Mouse (Mus musculus) hindbrain, postnatal 0 days (tissue): ENCODE results near the gene Zbp1. TPM values are rescaled to one million over a fixed set of nuclear protein-coding genes. Genes with fewer than 3 reads are reported as not detected.
A peak's percentile ranks its signal among the peaks of the same experiment; 100 is the strongest.

Experiments
- ATAC-seq: fragments of 200-750 bp; cut with Nextera tagmentation; 2 replicates; pipeline ENCODE4 v1.8.0; 2017; ENCODE audit warnings: mild to moderate bottlenecking, moderate TSS enrichment, moderate library complexity
- DNase-seq: peaks from one replicate; pipeline ENCODE4 v3.0.0-alpha.2; 2015; ENCODE audit warnings: low spot score
- H3K27ac ChIP-seq: fragments of 300-500 bp; sonication (generic); 2 replicates; pipeline ENCODE4 v1.5.1; 2014; ENCODE audit warnings: mild to moderate bottlenecking
- H3K27me3 ChIP-seq: fragments of 300-500 bp; sonication (generic); 2 replicates; pipeline ENCODE4 v1.6.1; 2014; ENCODE audit warnings: low read length, mixed read lengths; ENCODE audit not compliant: insufficient read depth
- H3K36me3 ChIP-seq: fragments of 300-500 bp; sonication (generic); 2 replicates; pipeline ENCODE4 v1.6.1; 2014; ENCODE audit warnings: low read length, mixed read lengths; ENCODE audit not compliant: insufficient read depth
- H3K4me1 ChIP-seq: fragments of 300-500 bp; sonication (generic); 2 replicates; pipeline ENCODE4 v1.6.1; 2014; ENCODE audit warnings: antibody characterized with exemption, low read length, mixed read lengths; ENCODE audit not compliant: insufficient read depth
- H3K4me2 ChIP-seq: fragments of 300-500 bp; sonication (generic); 2 replicates; pipeline ENCODE4 v1.6.1; 2014; ENCODE audit warnings: low read depth, mild to moderate bottlenecking, low read length, moderate library complexity, mixed read lengths
- H3K4me3 ChIP-seq: fragments of 300-500 bp; sonication (generic); 2 replicates; pipeline ENCODE4 v1.5.1; 2014; ENCODE audit warnings: low read length
- H3K9ac ChIP-seq: fragments of 300-500 bp; sonication (generic); replicated peaks from 2 replicates; pipeline ENCODE4 v1.6.1; 2014; ENCODE audit warnings: mild to moderate bottlenecking, low read length, moderate library complexity, mixed read lengths
- H3K9me3 ChIP-seq: fragments of 300-500 bp; sonication (generic); 2 replicates; pipeline ENCODE4 v1.6.1; 2016; ENCODE audit warnings: low read length, mixed read lengths
- CTCF ChIP-seq: IDR thresholded peaks from 2 replicates; pipeline ENCODE4 v1.5.1; 2016; ENCODE audit warnings: antibody characterized with exemption, control low read depth, low read depth
- WGBS: fragments of 180-500 bp; shearing (Covaris S2); extraction: QIAGEN DNeasy Blood & Tissue Kit; methylation state at CpG from one replicate; pipeline ENCODE4 v1.1.7; 2014; 5-methylcytosine and 5-hydroxymethylcytosine counted together
- polyA plus RNA-seq: library from polyadenylated mRNA; unstranded; fragments of >200 nt; fragmentation: Nextera tagmentation; extraction: Ambion mirVana; gene quantifications from 2 replicates; pipeline ENCODE4 v1.2.1, GENCODE M21; 2015
- total RNA-seq: library from RNA; depleted of rRNA; stranded (reverse); fragments of >200 nt; gene quantifications from 2 replicates; pipeline ENCODE4 v1.2.3, GENCODE M21; 2014

Gene Zbp1
- total and polyA plus RNA-seq, 2 experiments from 2014 or later: 0.68 TPM; not detected in 1

GRCm38 (mm10) chr2:173219256-173219954 is 682 bp upstream of the Zbp1 start:
- no peaks in the 10 kb centered on the region for H3K4me1 ChIP-seq
- DNase-seq (peak; percentile 51), ATAC-seq (no peak)
- H3K9ac ChIP-seq: no peak overlapping the region
- H3K27ac ChIP-seq: no peak overlapping the region
- no peaks in the 10 kb centered on the region for H3K27me3 ChIP-seq
- peak; percentile 84 for TF ChIP-seq CTCF
- H3K9me3 ChIP-seq: no peaks in the 10 kb centered on the region
- no peak overlapping the region for H3K4me2 ChIP-seq
- 46% methylated on average over 10 of the region's 10 CpGs for WGBS
- no peaks in the 10 kb centered on the region for H3K36me3 ChIP-seq
- no peak overlapping the region for H3K4me3 ChIP-seq

- no peaks in the 10 kb centered on the region for H3K9me3 ChIP-seq
- no peak for TF ChIP-seq CTCF
- no peak overlapping the region for H3K9ac ChIP-seq
- H3K4me1 ChIP-seq: no peaks in the 10 kb centered on the region
- DNase-seq: no peak
- no peaks in the 10 kb centered on the region for H3K27me3 ChIP-seq
- ATAC-seq: no peak
- no peak overlapping the region for H3K27ac ChIP-seq
- H3K4me2 ChIP-seq: no peak overlapping the region
- 96% methylated on average over 5 of the region's 5 CpGs for WGBS
- no peaks in the 10 kb centered on the region for H3K36me3 ChIP-seq
- no peak overlapping the region for H3K4me3 ChIP-seq
Observed at GRCm38 (mm10) chr2:173217763-173218258, 912 bp downstream of the Zbp1 start.

GRCm38 (mm10) chr2:173217246-173217645 is 1.5 kb downstream of the Zbp1 start:
- H3K4me3 ChIP-seq: no peak overlapping the region
- no peak overlapping the region for H3K4me2 ChIP-seq
- no peak for TF ChIP-seq CTCF
- no peaks in the 10 kb centered on the region for H3K4me1 ChIP-seq
- no peak for DNase-seq
- 69% methylated on average over 3 of the region's 3 CpGs for WGBS
- no peak overlapping the region for H3K27ac ChIP-seq
- no peak overlapping the region for H3K9ac ChIP-seq
- H3K9me3 ChIP-seq: no peaks in the 10 kb centered on the region
- H3K36me3 ChIP-seq: no peaks in the 10 kb centered on the region
- H3K27me3 ChIP-seq: no peaks in the 10 kb centered on the region
- no peak for ATAC-seq

- ATAC-seq (no peak), DNase-seq (no peak)
- H3K4me3 ChIP-seq: no peak overlapping the region
- WGBS: 90% methylated on average over 7 of the region's 7 CpGs
- no peaks in the 10 kb centered on the region for H3K9me3 ChIP-seq
- H3K4me2 ChIP-seq: no peak overlapping the region
- H3K27ac ChIP-seq: no peak overlapping the region
- no peaks in the 10 kb centered on the region for H3K36me3 ChIP-seq
- H3K4me1 ChIP-seq: no peaks in the 10 kb centered on the region
- H3K9ac ChIP-seq: no peak overlapping the region
- no peaks in the 10 kb centered on the region for H3K27me3 ChIP-seq
- TF ChIP-seq CTCF: no peak
Observed at GRCm38 (mm10) chr2:173216840-173217239, 1.9 kb downstream of the Zbp1 start.

GRCm38 (mm10) chr2:173212227-173212626 is 6.5 kb downstream of the Zbp1 start:
- 82% methylated on average over 4 of the region's 4 CpGs for WGBS
- no peak overlapping the region for H3K4me2 ChIP-seq
- H3K9me3 ChIP-seq: no peaks in the 10 kb centered on the region
- TF ChIP-seq CTCF: no peak
- no peak overlapping the region for H3K4me3 ChIP-seq
- DNase-seq: no peak
- H3K27me3 ChIP-seq: no peaks in the 10 kb centered on the region
- H3K4me1 ChIP-seq: no peaks in the 10 kb centered on the region
- H3K9ac ChIP-seq: no peak overlapping the region
- ATAC-seq: no peak
- no peak overlapping the region for H3K27ac ChIP-seq
- H3K36me3 ChIP-seq: no peaks in the 10 kb centered on the region

- H3K9ac ChIP-seq: no peak overlapping the region
- H3K27me3 ChIP-seq: no peaks in the 10 kb centered on the region
- ATAC-seq (no peak), DNase-seq (no peak)
- H3K4me1 ChIP-seq: no peaks in the 10 kb centered on the region
- 93% methylated on average over 7 of the region's 7 CpGs for WGBS
- TF ChIP-seq CTCF: no peak
- H3K27ac ChIP-seq: no peak overlapping the region
- no peak overlapping the region for H3K4me2 ChIP-seq
- H3K9me3 ChIP-seq: no peaks in the 10 kb centered on the region
- no peaks in the 10 kb centered on the region for H3K36me3 ChIP-seq
- H3K4me3 ChIP-seq: no peak overlapping the region
Observed at GRCm38 (mm10) chr2:173209091-173209815, 9.5 kb downstream of the Zbp1 start.

- WGBS: 97% methylated on average over 3 of the region's 3 CpGs
- no peak for TF ChIP-seq CTCF
Observed at GRCm38 (mm10) chr2:173207051-173207450, 11.7 kb downstream of the Zbp1 start.

More at GRCm38 (mm10) chr2:173207051-173207450, 11.7 kb downstream of the Zbp1 start:
- Histone ChIP-seq H3K4me2 (no peak overlapping the region), H3K4me3 (no peak overlapping the region), H3K9ac (no peak overlapping the region), H3K27me3 (no peaks in the 10 kb centered on the region), H3K9me3 (no peaks in the 10 kb centered on the region), H3K4me1 (no peaks in the 10 kb centered on the region), H3K36me3 (no peaks in the 10 kb centered on the region), H3K27ac (no peak overlapping the region)
- DNase-seq (no peak), ATAC-seq (no peak)
